Mouse (Mus musculus) adrenal gland (tissue): ENCODE measurements around the gene Stk11ip.

Experiments used
- intact Hi-C: fragments of 180-260 bp; cut with DNase I; formaldehyde crosslinking; loops from one replicate; pipeline ENCODE4 v1.15.1; 2025
- long read RNA-seq, 2 experiments: library from polyadenylated mRNA; unstranded; transcript quantifications; one replicate each; pipeline ENCODE4 v2.0.0; 2020; ENCODE audit warnings: borderline replicate concordance in 1 of 2; ENCODE audit not compliant: insufficient replicate concordance in 1 of 2

Stk11ip gene
- long read RNA-seq, experiment 1, full-length matches to known transcripts, result 1 of 5 reads
- long read RNA-seq, experiment 1, partial matches to known transcripts, result 3 of 5 reads
- long read RNA-seq, experiment 1, other reads (novel, unspliced or antisense), result 1 of 5 reads
- long read RNA-seq, experiment 2, partial matches to known transcripts, result 4 of 4 reads
- long read RNA-seq, experiment 2, other reads (novel, unspliced or antisense), result 0 of 4 reads

GRCm38 (mm10) chr1:75521321-75522031 is at the start of gene Stk11ip:
Gene Stk11ip (plus strand): TSS chr1:75521529.
- intact Hi-C loops, result loop anchor here (5.0 kb wide), 1 partner anchor 41 kb away; no protein-coding TSS in a partner anchor

DNA sequence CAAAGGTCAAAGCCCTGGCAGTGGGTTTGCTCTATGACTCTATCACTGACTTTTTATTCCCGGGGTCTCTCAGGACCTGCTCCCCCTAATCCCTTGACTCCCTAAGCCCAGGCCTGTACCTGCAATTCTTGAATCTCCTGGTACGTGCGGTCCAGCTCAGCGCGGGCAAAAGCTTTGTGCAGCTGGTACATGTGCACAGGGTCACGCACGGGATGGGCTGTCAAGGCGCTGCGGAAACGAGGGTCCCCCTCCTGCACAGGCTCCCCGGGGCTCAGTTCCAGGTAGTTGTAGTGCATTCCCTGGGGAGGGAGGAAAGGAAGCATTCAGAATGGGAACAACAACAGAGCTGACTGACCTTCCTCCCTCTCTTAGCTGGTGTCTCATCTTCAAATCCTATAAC is 44.9 kb upstream of the Stk11ip start:
- intact Hi-C loops, result no loop called here

GRCm38 (mm10) chr1:75477264-75477965 is 43.9 kb upstream of the Stk11ip start:
- intact Hi-C loops, result loop anchor here (1.0 kb wide), 2 partner anchors 82 to 120 kb away; no protein-coding TSS in a partner anchor

DNA sequence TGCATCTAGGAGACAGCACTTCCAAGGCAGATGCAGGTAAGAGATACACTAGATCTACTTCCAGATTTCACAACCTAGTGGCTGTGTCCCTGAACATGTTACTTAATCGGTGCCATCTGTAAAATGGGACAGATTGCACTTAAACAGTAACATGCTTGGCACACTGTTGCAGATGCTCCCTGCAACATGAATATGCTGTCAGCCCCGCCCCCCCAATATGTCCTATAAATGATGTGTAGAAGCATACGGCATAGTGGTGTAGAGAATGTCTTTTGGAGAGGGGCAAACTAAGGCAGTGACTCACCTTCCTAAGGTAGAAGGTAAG is 43.4 kb upstream of the Stk11ip start:
- intact Hi-C loops, result loop anchor here (1.0 kb wide), 2 partner anchors 81 to 119 kb away; no protein-coding TSS in a partner anchor

GRCm38 (mm10) chr1:75478497-75478896 is 42.8 kb upstream of the Stk11ip start:
- intact Hi-C loops, result no loop called here

DNA sequence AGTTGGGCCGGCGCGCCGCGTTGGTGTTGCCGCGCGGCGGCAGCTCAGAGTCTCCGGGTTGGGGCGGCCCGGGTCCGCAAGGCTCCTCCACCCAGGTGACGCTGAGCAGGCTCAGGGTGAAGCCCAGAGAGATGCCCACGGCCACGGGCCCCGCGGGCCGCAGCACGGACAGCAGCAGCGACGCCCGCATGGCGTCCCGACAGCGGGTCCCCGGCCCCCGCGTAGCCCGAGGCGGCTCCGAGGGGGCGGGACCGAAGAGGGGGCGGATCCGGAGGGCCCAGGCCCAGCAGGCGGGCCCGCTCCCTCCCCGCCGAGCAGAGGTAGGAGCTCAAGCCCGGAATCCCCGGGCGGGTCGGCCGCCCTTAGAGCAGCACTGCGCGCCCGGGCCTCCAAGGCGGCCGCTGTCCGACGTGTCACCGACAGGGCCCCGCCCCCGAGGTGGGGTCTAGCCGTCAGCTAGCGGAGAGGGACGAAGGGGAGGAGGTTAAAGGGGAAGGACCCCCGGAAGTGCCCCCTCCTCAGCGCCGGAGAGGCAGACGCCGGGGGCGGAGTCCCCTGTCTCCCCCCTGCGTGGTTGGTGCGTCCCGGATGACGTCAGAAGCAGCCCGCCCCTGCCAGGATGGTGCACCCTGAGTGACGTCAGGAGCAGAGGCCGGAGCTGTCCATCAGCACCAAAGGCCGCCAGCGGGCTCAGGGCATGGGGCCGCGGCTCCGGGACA is 42.3 kb upstream of the Stk11ip start, which contains the start of the genes Chpf and Tmem198:
Gene Chpf, minus strand, starts transcription at position 392 of the 719 bp plus-strand sequence.
Gene Tmem198, plus strand, starts transcription at position 617 of the 719 bp plus-strand sequence.
- intact Hi-C loops, result no loop called here

DNA sequence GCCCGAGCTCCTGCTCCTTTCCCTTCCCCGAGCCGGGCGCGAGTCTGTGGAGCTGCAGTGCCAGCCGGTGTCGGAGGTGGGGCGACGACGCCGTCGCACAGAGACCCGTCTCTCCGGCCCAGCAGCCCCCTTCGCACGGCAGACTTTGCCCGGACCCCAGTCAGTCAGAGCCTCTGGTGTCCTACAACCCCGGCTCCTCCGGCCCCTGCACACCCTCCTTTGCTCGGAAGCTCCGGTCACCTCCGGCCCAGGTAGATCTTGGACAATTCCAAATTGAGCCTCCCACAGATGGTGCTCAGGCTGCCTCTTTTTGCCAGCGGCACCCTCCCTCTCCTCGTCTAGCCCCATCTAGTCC is 41.7 kb upstream of the Stk11ip start:
- intact Hi-C loops, result no loop called here

DNA sequence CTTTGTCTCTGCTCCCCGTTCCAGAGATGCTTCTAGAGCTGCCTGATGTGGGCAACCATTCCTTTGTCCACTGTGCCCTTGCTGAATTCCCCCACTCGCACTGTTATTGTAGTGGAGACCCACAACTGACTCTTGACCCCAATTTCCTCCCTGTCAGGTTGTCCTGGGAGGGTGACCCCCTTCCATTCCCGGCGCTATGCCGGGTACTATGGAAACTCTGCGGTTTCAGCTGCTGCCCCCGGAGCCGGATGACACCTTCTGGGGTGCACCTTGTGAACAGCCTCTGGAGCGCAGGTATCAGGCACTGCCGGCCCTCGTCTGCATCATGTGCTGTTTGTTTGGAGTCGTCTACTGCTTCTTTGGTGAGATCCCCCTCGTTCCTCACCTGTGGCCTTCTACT is 41.3 kb upstream of the Stk11ip start:
- intact Hi-C loops, result no loop called here

- intact Hi-C loops, result no loop called here
Measured at GRCm38 (mm10) chr1:75480735-75481134, 40.6 kb upstream of the Stk11ip start.

DNA sequence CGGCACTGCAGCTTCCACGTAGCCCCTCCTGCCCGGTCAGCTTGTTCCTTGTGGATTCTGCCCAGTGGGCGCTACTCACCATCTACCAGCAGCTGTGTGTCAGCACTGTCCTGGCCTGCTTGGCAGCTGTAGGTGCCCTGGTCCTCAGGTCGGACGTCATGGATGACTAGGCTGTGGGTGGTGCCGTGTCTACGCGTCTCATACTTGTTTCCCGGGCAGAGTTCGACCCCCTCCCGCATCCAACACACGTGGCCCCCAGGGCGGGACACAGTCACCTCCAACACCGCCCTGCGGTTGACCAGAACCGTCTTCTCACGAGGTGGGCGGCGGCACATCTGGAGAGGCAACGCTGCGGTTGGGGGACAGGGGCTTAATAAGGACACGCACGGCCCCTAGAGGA is 34.8 kb upstream of the Stk11ip start:
- intact Hi-C loops, result no loop called here

DNA sequence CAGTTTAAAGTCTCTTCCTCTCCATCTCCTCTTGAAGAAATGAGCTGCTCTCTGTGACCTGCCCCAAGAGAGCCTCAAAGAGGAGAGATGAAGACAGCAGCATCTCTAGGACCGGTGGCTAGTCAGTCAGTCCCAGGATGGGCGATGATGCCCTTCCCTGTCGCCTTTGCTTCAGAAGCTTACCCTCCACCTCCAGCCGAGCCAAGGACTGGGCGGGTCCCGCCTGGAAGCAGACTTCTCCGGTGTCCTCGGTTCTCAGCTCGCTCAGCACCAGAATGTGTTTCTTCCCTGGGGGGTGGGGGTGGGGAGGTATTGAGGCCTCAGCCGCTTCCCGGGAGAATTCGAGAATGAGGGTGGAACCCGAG is 34.3 kb upstream of the Stk11ip start:
- intact Hi-C loops, result no loop called here

DNA sequence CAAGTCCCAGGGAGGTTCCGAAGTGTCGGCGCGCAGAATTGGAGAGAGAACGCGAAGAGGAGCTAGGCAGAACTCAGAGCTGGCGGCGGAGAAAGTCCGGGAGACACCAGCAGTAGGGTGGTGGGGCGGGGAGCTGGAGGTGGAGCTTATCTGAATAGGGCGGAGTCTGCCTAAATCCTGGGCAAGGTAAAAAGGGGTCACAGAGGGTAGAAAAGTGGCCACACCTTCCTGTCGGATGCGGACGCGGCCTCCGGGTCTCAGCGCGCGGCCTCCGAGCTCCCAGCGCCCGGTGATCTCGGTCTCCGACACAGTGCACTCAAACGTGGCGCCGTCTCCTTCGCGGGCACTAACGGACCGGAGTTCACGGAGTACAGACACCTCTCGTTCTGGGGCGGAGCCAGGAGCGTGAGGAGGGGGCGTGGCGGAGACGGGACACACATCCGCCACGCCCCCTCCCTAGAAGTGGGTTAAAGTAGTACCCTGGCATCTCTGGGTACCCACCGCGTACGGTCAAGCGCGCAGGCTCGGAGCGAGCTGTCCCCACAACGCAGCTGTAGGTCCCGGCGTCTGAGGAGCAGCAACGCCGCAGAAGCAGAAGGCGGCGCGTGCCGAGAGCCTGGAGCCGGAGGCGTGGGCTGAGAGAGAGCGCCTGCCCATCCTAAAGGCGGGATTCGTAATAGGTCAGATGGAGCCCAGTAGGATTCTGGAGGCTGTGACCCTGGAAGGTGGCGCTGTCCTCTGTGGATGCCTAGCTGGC is 33.7 kb upstream of the Stk11ip start:
- intact Hi-C loops, result no loop called here

GRCm38 (mm10) chr1:75490785-75491551 is 30.4 kb upstream of the Stk11ip start:
- intact Hi-C loops, result no loop called here

- intact Hi-C loops, result no loop called here
Measured at GRCm38 (mm10) chr1:75492579-75493170, 28.7 kb upstream of the Stk11ip start.

DNA sequence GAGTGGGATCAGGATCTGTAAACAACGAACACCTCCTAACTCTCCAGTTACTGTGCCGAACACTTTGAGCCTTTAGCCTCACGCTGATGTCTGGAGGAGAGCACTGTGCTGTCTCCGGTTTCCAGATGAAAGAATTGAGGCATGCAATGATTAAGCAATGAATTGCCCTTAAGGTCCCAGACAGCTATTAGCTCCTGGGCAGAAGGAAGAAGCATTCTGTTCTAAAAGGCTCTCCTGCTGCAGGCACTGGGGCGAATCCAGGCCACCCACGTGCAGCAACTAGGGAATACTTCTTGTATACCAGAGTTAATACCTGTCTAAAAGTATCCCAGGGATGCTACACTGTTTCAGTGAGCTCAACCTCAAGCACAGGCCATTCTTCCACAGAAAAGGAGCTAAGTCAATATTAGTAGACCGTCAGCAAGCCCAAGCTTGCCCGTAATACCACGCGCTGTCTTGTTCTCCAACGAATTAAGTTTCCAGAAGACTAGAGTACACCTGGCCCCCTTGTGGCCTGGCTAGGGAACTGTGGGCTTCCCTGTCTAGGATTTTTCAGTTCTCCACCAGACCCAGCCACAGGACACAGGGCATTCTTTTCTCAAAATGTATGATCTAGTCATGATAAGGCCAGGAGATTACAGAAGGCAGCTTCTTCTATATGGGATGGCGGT is 26.3 kb upstream of the Stk11ip start:
- intact Hi-C loops, result no loop called here

GRCm38 (mm10) chr1:75498897-75499296 is 22.4 kb upstream of the Stk11ip start:
- intact Hi-C loops, result no loop called here

DNA sequence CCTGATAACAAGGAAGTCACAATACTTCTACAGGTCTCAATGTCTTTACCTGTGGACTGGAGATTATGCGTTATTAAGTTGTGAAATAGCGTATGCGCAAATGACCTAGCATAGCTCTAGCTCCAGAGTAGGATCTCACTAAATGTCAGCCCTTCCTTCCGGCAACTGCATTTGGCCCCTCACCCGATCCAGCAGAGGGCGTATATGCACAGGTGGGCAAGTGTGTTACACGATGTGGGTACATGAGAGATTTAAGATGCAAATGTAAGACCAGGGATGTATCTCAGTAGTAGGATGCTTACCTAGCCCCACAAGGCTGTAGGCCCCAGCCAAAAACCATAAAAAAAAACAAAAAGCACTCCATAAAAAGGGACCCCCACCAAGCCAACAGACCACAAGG is 21.9 kb upstream of the Stk11ip start:
- intact Hi-C loops, result no loop called here

GRCm38 (mm10) chr1:75501905-75502304 is 19.4 kb upstream of the Stk11ip start:
- intact Hi-C loops, result loop anchor here (5.0 kb wide), 1 partner anchor 55 kb away; no protein-coding TSS in a partner anchor
